Mouse (Mus musculus) embryonic stem cell, embryonic (primary cell): Measurements from ENCODE around the gene Scamp2.

Experiments used
- CTCF ChIA-PET, 4 experiments: fragments of 300-600 bp in 2 of 4; fragments of 350-600 bp in 2 of 4; sonication (Branson Sonifier 250); formaldehyde crosslinking; loops; one replicate each; lab custom pipeline; 2022; ENCODE audit warnings: inconsistent platforms in 2 of 4; lab: Charles Lee
- POLR2A ChIA-PET, 4 experiments: fragments of 300-600 bp in 2 of 4; fragments of 350-600 bp in 2 of 4; sonication (Branson Sonifier 250); formaldehyde crosslinking; loops; one replicate each; lab custom pipeline; 2022; ENCODE audit warnings: antibody characterized with exemption in 4 of 4, inconsistent platforms in 1 of 4; lab: Charles Lee

Gene Scamp2

DNA sequence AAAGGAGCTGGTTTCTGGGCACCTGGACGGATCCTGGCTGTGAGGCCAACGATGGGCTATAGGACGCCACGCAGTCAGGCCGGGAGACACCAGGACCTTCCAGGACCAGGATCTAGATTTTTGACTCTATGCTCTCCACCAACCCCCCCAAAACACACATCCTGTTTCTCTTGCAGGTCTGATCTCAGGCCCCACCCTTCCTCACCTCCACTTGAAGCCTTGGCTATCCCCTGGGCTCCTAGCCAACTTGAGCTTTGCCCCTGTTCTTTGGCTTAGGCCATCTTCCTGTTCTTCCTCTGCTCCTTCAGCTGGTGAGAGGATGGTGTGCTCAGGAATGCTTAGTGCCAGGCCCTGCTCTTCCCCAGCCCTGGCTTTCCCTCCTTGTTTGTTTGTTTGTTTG, 59.9 kb downstream of the Scamp2 start, which contains the start of gene Lman1l:
Gene Lman1l (minus strand): TSS at position 101 of the 400 bp plus-strand sequence.
- ChIA-PET POLR2A (interaction anchor here in 3 of 4 experiments (0.6 to 1.7 kb wide), 4 partner anchors 9 to 161 kb away, joined by 3 to 7 read pairs (median 5); partner anchors contain the start of gene Rpp25 (in 1 of the 3)), CTCF (interaction anchor here (0.5 to 2.1 kb wide), 6 partner anchors 8 to 1409 kb away, joined by 3 to 12 read pairs (median 8); no protein-coding TSS in a partner anchor)

DNA sequence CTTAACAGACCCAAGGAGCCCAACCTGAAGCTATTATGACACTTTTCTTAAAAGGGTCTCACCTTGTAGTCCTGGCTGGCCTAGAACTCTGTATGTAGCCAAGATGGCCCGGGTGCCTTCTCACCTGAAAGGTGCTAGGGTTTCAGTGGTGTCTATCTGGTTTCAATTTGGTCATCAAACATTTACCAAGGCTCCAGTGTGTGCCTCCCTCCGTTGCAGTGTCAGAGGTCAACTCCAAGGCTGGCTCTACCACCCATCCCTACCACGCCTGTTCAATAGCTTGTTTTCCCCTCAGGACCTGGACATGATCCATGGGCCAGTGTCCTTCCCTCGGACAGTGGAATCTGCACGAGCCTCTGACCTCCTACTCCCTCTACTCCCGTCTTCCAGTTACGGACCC, 63.6 kb downstream of the Scamp2 start:
- POLR2A ChIA-PET, result interaction anchor here in 1 of 4 experiments (1.0 to 1.3 kb wide), 2 partner anchors 29 to 31 kb away, joined by 3 read pairs; partner anchors contain the start of gene Csk
- CTCF ChIA-PET, result interaction anchor here in 2 of 4 experiments (1.3 to 1.5 kb wide), 2 partner anchors 9 to 139 kb away, joined by 3 to 4 read pairs; no protein-coding TSS in a partner anchor

DNA sequence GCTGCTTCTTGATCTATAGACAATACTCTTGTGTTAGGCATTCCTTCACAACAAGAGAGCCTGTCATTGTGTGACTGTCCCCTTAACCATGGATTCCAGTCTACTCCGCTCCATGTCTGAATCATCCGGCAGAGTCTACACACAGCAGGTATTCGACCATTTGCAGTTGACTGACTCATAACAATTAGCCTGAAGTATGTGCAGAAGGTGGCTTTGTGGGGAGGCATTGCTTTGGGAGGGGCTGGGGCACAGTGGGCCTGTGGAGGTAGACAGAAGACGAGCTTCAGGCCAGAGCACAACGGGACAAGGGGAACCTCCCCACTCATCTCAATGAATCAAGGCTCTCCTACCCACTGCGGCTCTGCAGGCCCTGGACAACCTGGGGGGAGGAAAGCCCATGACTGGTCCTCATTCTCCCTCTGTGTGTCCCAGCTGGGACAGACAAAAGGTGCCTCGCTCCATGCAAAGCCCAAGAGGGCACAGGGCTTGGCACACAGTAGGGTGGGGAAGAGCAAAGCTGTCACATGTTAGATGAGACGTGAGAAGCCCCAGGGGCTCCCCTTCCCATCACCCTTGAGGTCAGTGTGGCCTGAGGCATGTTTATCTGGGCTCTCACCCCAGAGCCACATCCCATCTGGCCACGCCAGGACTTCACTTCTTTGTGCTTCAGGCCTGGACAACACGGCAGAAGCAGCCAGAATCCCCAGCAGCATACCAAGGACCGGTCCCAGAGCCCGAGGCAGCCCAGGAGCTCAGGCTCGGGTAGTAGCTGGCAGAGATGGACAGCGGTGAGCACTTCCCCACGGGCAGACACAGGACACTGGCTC, 65.1 kb downstream of the Scamp2 start:
- POLR2A ChIA-PET, result interaction anchor here in 3 of 4 experiments (0.5 to 2.0 kb wide), 7 partner anchors 20 to 167 kb away, joined by 3 to 5 read pairs (median 3); partner anchors contain the start of genes Cox5a (in 1 of the 3) and Csk (in 1 of the 3)
- CTCF ChIA-PET, result interaction anchor here in 3 of 4 experiments (0.5 to 1.5 kb wide), 3 partner anchors 12 to 366 kb away, joined by 3 to 6 read pairs (median 5); no protein-coding TSS in a partner anchor

DNA sequence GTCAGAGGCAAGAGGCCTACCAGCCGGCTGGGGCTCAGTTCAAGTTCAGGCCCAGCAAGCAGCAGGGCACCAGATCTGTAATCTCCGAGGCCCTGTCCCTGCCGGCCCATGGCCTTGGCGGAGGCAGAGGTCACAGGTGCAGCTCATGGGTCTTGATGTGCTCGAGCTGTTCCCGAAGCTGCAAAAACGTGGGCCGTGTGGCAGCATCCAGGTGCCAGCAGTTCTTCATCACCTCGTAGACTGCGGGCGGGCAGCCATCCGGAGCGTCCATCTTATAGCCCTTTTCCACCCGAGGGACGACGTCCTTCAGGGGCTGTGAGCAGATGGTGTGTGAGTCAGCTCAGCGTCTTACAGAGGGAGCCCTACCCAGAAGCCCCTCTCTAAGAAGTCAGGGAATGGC, 66.4 kb downstream of the Scamp2 start:
- CTCF ChIA-PET, result interaction anchor here in 1 of 4 experiments (3.5 kb wide), 1 partner anchor 27 kb away, joined by 38 read pairs; the partner anchor contains the start of gene Csk
- POLR2A ChIA-PET, result interaction anchor here in 1 of 4 experiments (0.5 to 2.0 kb wide), 2 partner anchors 26 to 43 kb away, joined by 5 read pairs; partner anchors contain the start of gene Csk

DNA sequence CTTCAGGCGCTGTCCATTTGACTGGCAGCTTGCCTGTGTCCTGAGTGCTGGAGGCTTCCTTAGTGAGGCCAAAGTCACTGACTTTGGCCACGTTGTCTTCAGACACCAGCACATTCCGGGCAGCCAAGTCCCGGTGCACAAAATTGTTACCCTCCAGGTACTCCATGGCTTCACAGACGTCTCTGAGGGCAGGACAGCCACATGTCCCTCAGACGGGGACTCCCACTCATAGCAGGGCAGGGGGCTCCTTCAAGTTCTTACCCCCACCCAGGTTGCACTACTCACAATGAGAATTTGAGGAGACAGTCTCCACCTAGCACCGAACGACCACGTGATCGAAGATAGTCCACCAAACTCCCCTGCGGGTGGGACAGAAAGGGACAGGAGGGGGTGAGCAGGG, 67.1 kb downstream of the Scamp2 start:
- ChIA-PET POLR2A (no interaction called here), CTCF (interaction anchor here in 2 of 4 experiments (1.1 to 3.5 kb wide), 3 partner anchors 10 to 61 kb away, joined by 3 to 38 read pairs (median 11); partner anchors contain the start of gene Csk (in 1 of the 2))

DNA sequence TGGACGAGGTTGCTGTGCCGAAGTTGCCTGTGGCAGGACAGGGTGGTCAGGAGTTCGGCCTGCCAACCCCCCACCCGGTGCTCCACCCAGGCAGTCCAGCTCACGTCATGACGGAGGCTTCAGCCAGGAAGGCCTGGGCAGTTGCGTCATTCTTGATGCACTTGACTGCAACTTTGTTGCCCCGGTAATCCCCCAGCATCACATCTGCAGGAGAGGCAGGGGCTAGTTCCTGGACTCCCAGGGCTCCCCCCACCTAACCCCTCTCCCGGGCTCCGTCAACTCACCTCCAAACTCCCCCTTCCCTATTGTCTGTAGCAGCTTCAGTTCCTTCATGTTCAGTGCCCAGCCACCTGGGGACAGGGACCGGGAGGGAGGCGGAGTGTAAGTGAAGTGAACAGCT, 68.0 kb downstream of the Scamp2 start:
- POLR2A ChIA-PET, result interaction anchor here (0.6 to 1.5 kb wide), 8 partner anchors 8 to 218 kb away, joined by 3 to 12 read pairs (median 4); partner anchors contain the start of genes Cox5a (in 1 of the 4), Csk (in 1 of the 4), Lman1l (in 1 of the 4) and Mpi (in 1 of the 4)
- CTCF ChIA-PET, result interaction anchor here (0.6 to 3.5 kb wide), 39 partner anchors 8 to 332 kb away, joined by 3 to 38 read pairs (median 6); partner anchors contain the start of genes Csk (in 3 of the 4), Lman1l (in 2 of the 4), Scamp5 (in 1 of the 4) and Ulk3 (in 1 of the 4)

DNA sequence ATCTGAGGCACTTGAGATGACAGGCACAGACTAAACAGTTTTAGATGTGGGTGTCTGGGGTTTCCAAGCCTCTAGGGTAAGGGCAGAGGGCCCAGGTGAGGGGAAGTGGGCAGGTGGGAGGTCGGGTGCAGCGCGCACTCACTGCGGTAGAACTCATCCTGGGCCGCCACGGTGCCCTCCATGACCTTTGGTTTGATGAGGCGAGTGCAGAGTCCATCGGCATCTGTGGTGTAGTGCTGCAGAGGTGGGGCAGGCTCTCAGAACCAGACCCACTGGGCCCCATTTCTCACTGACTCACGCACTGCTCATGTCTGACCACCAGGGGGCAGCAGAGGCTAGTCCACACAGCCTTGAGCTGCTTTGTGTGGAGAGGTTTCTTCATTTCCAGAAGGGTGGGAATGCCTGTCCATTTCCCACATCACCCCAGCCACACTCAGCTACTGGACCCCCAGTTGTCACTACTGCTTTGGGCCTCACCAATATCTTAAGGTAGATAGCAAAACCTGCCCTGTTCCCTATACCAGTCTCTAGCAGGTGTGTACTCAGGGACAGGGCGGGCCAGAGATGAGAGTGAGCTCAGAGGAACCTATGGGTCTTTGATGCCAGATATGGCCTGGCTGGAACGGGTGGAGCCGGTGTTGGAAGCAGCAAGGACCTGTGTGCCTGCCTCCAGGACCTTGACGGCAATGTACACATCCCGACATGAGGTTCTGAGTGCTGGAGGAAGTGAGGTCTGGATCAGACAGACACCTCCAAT, 68.6 kb downstream of the Scamp2 start:
- POLR2A ChIA-PET, result interaction anchor here (0.6 to 1.5 kb wide), 11 partner anchors 9 to 218 kb away, joined by 3 to 12 read pairs (median 3); partner anchors contain the start of genes Cox5a (in 1 of the 4), Csk (in 1 of the 4), Lman1l (in 1 of the 4) and Mpi (in 1 of the 4)
- CTCF ChIA-PET, result interaction anchor here (0.5 to 3.5 kb wide), 88 partner anchors 8 to 539 kb away, joined by 3 to 38 read pairs (median 4); partner anchors contain the start of genes Csk (in 4 of the 4), Cplx3 (in 3 of the 4), Lman1l (in 3 of the 4) and Scamp5 (in 2 of the 4)

DNA sequence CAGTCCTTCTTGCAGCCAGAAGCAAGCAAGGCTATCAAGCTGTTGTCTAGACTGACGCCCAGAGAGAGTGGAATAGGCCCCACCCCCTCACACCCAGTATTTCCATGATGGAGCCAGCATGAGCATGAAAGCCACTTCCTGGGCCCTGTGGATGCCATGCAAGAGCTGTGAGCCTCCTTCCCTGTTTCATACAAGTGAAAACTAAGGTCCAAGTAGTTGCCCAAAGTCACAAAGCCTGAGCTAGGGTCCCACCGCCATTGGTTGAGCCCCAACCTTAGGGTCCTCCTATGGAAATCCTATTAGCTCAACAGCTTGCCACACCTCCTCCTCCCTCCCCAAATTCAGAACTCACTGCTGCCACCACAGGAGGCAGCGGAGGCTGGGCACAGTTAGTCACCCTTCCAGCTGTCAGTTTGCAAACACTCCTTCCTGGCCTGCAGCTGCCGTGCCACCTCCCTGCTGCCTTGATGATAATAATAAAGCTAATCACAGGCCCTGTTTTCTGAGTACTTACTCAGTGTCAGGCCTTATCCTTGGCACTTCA, 72.8 kb downstream of the Scamp2 start:
- ChIA-PET POLR2A (interaction anchor here in 2 of 4 experiments (0.7 to 1.7 kb wide), 7 partner anchors 10 to 113 kb away, joined by 3 to 6 read pairs (median 3); partner anchors contain the start of genes Cox5a (in 1 of the 2) and Edc3 (in 1 of the 2)), CTCF (interaction anchor here (0.5 to 1.6 kb wide), 10 partner anchors 9 to 112 kb away, joined by 3 to 7 read pairs (median 3); partner anchors contain the start of genes Csk (in 3 of the 4) and Cox5a (in 1 of the 4))

DNA sequence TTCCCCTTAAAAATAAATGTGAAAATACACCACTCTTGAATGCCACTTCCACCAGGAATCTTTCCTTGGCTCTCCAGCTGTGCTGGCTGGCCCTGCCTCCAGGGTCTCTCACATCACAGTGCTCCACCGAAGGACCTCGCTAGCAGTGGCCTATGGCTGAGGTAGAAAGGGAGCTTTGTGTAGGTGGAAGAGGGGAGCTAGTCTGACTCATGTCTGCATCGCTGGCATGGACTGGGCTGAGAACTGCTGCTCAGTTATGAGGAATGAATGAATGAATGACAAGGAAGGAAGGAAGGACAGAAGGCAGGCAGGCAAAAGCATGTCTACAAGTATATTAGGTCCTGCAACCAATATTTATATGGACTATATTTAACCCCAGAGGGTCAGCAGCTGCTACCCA, 76.5 kb downstream of the Scamp2 start:
- CTCF ChIA-PET, result interaction anchor here in 3 of 4 experiments (0.5 to 2.6 kb wide), 6 partner anchors 7 to 426 kb away, joined by 3 to 12 read pairs (median 4); no protein-coding TSS in a partner anchor
- POLR2A ChIA-PET, result interaction anchor here in 3 of 4 experiments (0.6 to 1.8 kb wide), 4 partner anchors 16 to 19 kb away, joined by 3 to 6 read pairs (median 3); partner anchors contain the start of gene Csk (in 3 of the 3)

DNA sequence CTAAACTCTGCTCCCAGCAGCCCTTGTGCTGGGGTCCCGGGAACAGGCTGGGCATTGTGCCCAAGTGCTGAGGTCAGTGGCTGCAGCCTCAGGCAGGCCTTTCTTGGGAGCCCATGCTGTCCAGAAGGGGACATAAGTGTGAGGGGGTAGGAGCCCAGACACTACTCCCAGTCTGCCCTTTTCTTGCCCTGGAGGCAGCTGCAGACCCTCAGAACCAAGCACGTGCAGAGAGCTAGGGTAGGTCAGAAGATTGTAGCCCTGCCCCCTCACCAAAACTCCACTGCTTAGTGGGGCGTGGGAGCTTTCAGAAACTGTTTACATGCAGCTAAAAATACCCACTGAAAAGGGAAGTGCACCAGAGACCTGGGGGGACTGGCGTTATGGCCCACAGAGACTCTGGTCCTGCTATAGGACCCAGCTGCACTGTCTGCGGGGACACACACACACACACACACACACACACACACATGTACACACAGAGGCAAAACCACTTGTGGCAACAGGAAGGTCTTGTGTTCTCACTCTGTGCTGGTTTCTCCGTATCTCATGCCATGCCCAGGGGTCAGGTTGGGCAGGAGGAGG, 77.1 kb downstream of the Scamp2 start:
- ChIA-PET POLR2A (interaction anchor here in 3 of 4 experiments (0.6 to 1.8 kb wide), 5 partner anchors 11 to 19 kb away, joined by 3 to 6 read pairs (median 3); partner anchors contain the start of gene Csk (in 3 of the 3)), CTCF (interaction anchor here (0.6 to 2.6 kb wide), 8 partner anchors 8 to 135 kb away, joined by 3 to 12 read pairs (median 4); partner anchors contain the start of gene Cyp1a2 (in 1 of the 4))
